Mouse (Mus musculus): ENCODE results near the gene Clock.
A peak's percentile ranks its signal among the peaks of the same experiment; 100 is the strongest.

Clock gene

GRCm38 (mm10) chr5:76304452-76305341 is at the start of gene Clock:
TSS of gene Clock (minus strand) at chr5:76304792.
- peak; percentile 95 for DNase-seq (ENCODE audit: low read depth)

GRCm38 (mm10) chr5:76351953-76352611 is 47.5 kb upstream of the Clock start:
- DNase-seq (ENCODE audit: low read depth), result no peak

GRCm38 (mm10) chr5:76351537-76351936 is 46.9 kb upstream of the Clock start:
- no peak for DNase-seq (ENCODE audit: low read depth)

- peak; percentile 76 for DNase-seq (ENCODE audit: low read depth)
Measured at GRCm38 (mm10) chr5:76346137-76346536, 41.5 kb upstream of the Clock start.

- no peak for DNase-seq (ENCODE audit: low read depth)
Measured at GRCm38 (mm10) chr5:76340931-76341330, 36.3 kb upstream of the Clock start.

GRCm38 (mm10) chr5:76337100-76337499 is 32.5 kb upstream of the Clock start:
- DNase-seq (ENCODE audit: low read depth), result no peak

- no peak for DNase-seq (ENCODE audit: low read depth)
Measured at GRCm38 (mm10) chr5:76333833-76334232, 29.2 kb upstream of the Clock start.

- no peak for DNase-seq (ENCODE audit: low read depth)
Measured at GRCm38 (mm10) chr5:76330953-76331352, 26.4 kb upstream of the Clock start, which contains the start of gene Pdcl2. TSS of gene Pdcl2 (minus strand) at chr5:76331156.

- DNase-seq (ENCODE audit: low read depth), result peak; percentile 52
Measured at GRCm38 (mm10) chr5:76327296-76327695, 22.7 kb upstream of the Clock start.

GRCm38 (mm10) chr5:76325113-76325512 is 20.5 kb upstream of the Clock start:
- DNase-seq (ENCODE audit: low read depth), result no peak

- DNase-seq (ENCODE audit: low read depth), result peak; percentile 12
Measured at GRCm38 (mm10) chr5:76321249-76322196, 16.9 kb upstream of the Clock start.

- DNase-seq (ENCODE audit: low read depth), result peak; percentile 15
Measured at GRCm38 (mm10) chr5:76308206-76308605, 3.6 kb upstream of the Clock start.

GRCm38 (mm10) chr5:76306261-76306660 is 1.7 kb upstream of the Clock start:
- no peak for DNase-seq (ENCODE audit: low read depth)

GRCm38 (mm10) chr5:76305616-76306015 is 1.0 kb upstream of the Clock start:
- peak; percentile 41 for DNase-seq (ENCODE audit: low read depth)

GRCm38 (mm10) chr5:76303745-76304451 is 694 bp downstream of the Clock start:
- peak; percentile 80 for DNase-seq (ENCODE audit: low read depth)

- DNase-seq (ENCODE audit: low read depth), result no peak
Measured at GRCm38 (mm10) chr5:76303379-76303744, 1.2 kb downstream of the Clock start.

GRCm38 (mm10) chr5:76302009-76302408 is 2.6 kb downstream of the Clock start:
- DNase-seq (ENCODE audit: low read depth), result no peak

GRCm38 (mm10) chr5:76289234-76289691 is 15.3 kb downstream of the Clock start:
- DNase-seq (ENCODE audit: low read depth), result no peak

GRCm38 (mm10) chr5:76288256-76288655 is 16.3 kb downstream of the Clock start:
- no peak for DNase-seq (ENCODE audit: low read depth)

- DNase-seq (ENCODE audit: low read depth), result no peak
Measured at GRCm38 (mm10) chr5:76287062-76287461, 17.5 kb downstream of the Clock start.

GRCm38 (mm10) chr5:76285699-76286098 is 18.9 kb downstream of the Clock start:
- DNase-seq (ENCODE audit: low read depth), result no peak
